Mouse (Mus musculus) thymus, adult 2 months (tissue): ENCODE data around the gene Spib. TPM values are rescaled to one million over a fixed set of nuclear protein-coding genes. Genes with fewer than 3 reads are reported as not detected.

Experiments
- DNase-seq: peaks from one replicate; pipeline ENCODE4 v3.0.0; 2021
- H3K27ac ChIP-seq: fragments of 200-500 bp; 2 replicates; pipeline ENCODE4 v1.5.1; 2012; ENCODE audit warnings: low read length, control low read depth; ENCODE audit not compliant: control insufficient read depth, insufficient read depth
- H3K27me3 ChIP-seq: fragments of 200-500 bp; 2 replicates; pipeline ENCODE4 v1.6.1; 2012; ENCODE audit warnings: mild to moderate bottlenecking, low read length, moderate library complexity, mixed read lengths; ENCODE audit not compliant: control insufficient read depth, insufficient read depth
- H3K36me3 ChIP-seq: fragments of 200-500 bp; 2 replicates; pipeline ENCODE4 v1.6.1; 2012; ENCODE audit warnings: mild to moderate bottlenecking, low read length, moderate library complexity; ENCODE audit not compliant: control insufficient read depth, insufficient read depth
- H3K4me1 ChIP-seq: fragments of 200-500 bp; replicated peaks from 2 replicates; pipeline ENCODE4 v1.6.1; 2012; ENCODE audit warnings: low read length; ENCODE audit not compliant: control insufficient read depth, insufficient read depth
- H3K4me3 ChIP-seq: fragments of 200-500 bp; 2 replicates; pipeline ENCODE4 v1.5.1; 2012; ENCODE audit warnings: mild to moderate bottlenecking, low read length, control low read depth, moderate library complexity; ENCODE audit not compliant: control insufficient read depth, insufficient read depth
- CTCF ChIP-seq: fragments of 200-500 bp; IDR thresholded peaks from 2 replicates; pipeline ENCODE4 v1.5.1; 2012; ENCODE audit warnings: mild to moderate bottlenecking, control low read depth, low read length, moderate library complexity, borderline replicate concordance; ENCODE audit not compliant: control insufficient read depth, poor library complexity, insufficient read depth; ENCODE audit errors: extremely low read depth
- POLR2A ChIP-seq: fragments of 200-500 bp; IDR thresholded peaks from 2 replicates; pipeline ENCODE4 v1.6.1; 2012; ENCODE audit warnings: mild to moderate bottlenecking, low read length, control low read depth, moderate library complexity; ENCODE audit not compliant: control insufficient read depth, poor library complexity, insufficient read depth; ENCODE audit errors: extremely low read depth
- WGBS: fragments of 180-500 bp; shearing (Covaris S2); methylation state at CpG from one replicate; pipeline ENCODE4 v1.1.7; 2018; 5-methylcytosine and 5-hydroxymethylcytosine counted together
- polyA plus RNA-seq: library from polyadenylated mRNA; depleted of rRNA; stranded (reverse); fragments of >200 nt; gene quantifications from 2 replicates; pipeline ENCODE4 v1.2.3, GENCODE M21; 2012

Spib gene
- polyA plus RNA-seq, 1 experiment: 43.3 TPM

- Histone ChIP-seq H3K4me3 (peak overlapping the region; percentile 94), H3K27ac (peak overlapping the region; percentile 89), H3K36me3 (peaks cover 19% of the 10 kb centered on the region), H3K27me3 (no peaks in the 10 kb centered on the region), H3K4me1 (peaks cover 7% of the 10 kb centered on the region)
- DNase-seq: peak; percentile 78
- TF ChIP-seq CTCF (no peak), POLR2A (0 out of 2 replicates have a peak, but pooled peaks have one; percentile 10)
- WGBS: 3% methylated on average over 31 of the region's 32 CpGs
Observed at GRCm38 (mm10) chr7:44553196-44553764, 21.4 kb upstream of the Spib start.

- 95% methylated on average over 31 of the region's 31 CpGs for WGBS
- peaks cover 14% of the 10 kb centered on the region for H3K4me1 ChIP-seq
- H3K27me3 ChIP-seq: no peaks in the 10 kb centered on the region
- no peak for TF ChIP-seq POLR2A
- no peak for TF ChIP-seq CTCF
- H3K4me3 ChIP-seq: no peak overlapping the region
- H3K36me3 ChIP-seq: peaks cover 19% of the 10 kb centered on the region
- DNase-seq: no peak
- H3K27ac ChIP-seq: no peak overlapping the region
Observed at GRCm38 (mm10) chr7:44552141-44552908, 20.5 kb upstream of the Spib start.

- no peak for TF ChIP-seq CTCF
- TF ChIP-seq POLR2A: no peak
Observed at GRCm38 (mm10) chr7:44551731-44552130, 19.9 kb upstream of the Spib start.

GRCm38 (mm10) chr7:44551301-44551700, 19.4 kb upstream of the Spib start:
- no peak overlapping the region for H3K27ac ChIP-seq
- TF ChIP-seq CTCF: no peak
- no peak for TF ChIP-seq POLR2A
- H3K4me1 ChIP-seq: peaks cover 20% of the 10 kb centered on the region
- peaks cover 19% of the 10 kb centered on the region for H3K36me3 ChIP-seq
- WGBS: 96% methylated on average over 21 of the region's 21 CpGs
- H3K4me3 ChIP-seq: no peak overlapping the region
- no peak for DNase-seq
- no peaks in the 10 kb centered on the region for H3K27me3 ChIP-seq

More at GRCm38 (mm10) chr7:44551731-44552130, 19.9 kb upstream of the Spib start:
- no peak overlapping the region for H3K27ac ChIP-seq
- WGBS: 98% methylated on average over 22 of the region's 22 CpGs
- H3K36me3 ChIP-seq: peaks cover 19% of the 10 kb centered on the region
- peaks cover 19% of the 10 kb centered on the region for H3K4me1 ChIP-seq
- H3K27me3 ChIP-seq: no peaks in the 10 kb centered on the region
- no peak for DNase-seq
- no peak overlapping the region for H3K4me3 ChIP-seq

- 98% methylated on average over 12 of the region's 12 CpGs for WGBS
- no peak for DNase-seq
- Histone ChIP-seq H3K27me3 (no peaks in the 10 kb centered on the region), H3K36me3 (peaks cover 19% of the 10 kb centered on the region), H3K4me1 (peaks cover 20% of the 10 kb centered on the region), H3K4me3 (no peak overlapping the region), H3K27ac (no peak overlapping the region)
- TF ChIP-seq CTCF (no peak), POLR2A (no peak)
Observed at GRCm38 (mm10) chr7:44550409-44550678, 18.5 kb upstream of the Spib start.

GRCm38 (mm10) chr7:44549621-44550408, 17.9 kb upstream of the Spib start:
- DNase-seq: no peak
- Histone ChIP-seq H3K4me1 (peaks cover 20% of the 10 kb centered on the region), H3K27ac (no peak overlapping the region), H3K27me3 (no peaks in the 10 kb centered on the region), H3K4me3 (no peak overlapping the region), H3K36me3 (peaks cover 19% of the 10 kb centered on the region)
- no peak for TF ChIP-seq CTCF
- no peak for TF ChIP-seq POLR2A
- WGBS: 97% methylated on average over 23 of the region's 23 CpGs
